Mouse (Mus musculus) forebrain, embryonic 15.5 days (tissue): ENCODE measurements at regions not wholly inside any gene's neighbourhood (a gene's known extent, or its start where the extent isn't known, plus 50 kb on each side); places are given as distances from the start of the nearest gene placed in this dataset.

Experiments used
- ATAC-seq: fragments of 200-750 bp; cut with Nextera tagmentation; replicated peaks from 2 replicates; pipeline ENCODE4 v1.8.0; 2017; ENCODE audit warnings: mild to moderate bottlenecking, moderate TSS enrichment, moderate library complexity
- H3K27ac ChIP-seq: fragments of 300-500 bp; sonication (generic); replicated peaks from 2 replicates; pipeline ENCODE4 v1.5.1; 2015; ENCODE audit warnings: mild to moderate bottlenecking, inconsistent platforms
- H3K27me3 ChIP-seq: fragments of 300-500 bp; sonication (generic); 2 replicates; pipeline ENCODE4 v1.6.1; 2015; ENCODE audit warnings: inconsistent platforms
- H3K36me3 ChIP-seq: fragments of 300-500 bp; sonication (generic); 2 replicates; pipeline ENCODE4 v1.6.1; 2015; ENCODE audit warnings: mild to moderate bottlenecking, inconsistent platforms
- H3K4me1 ChIP-seq: fragments of 300-500 bp; sonication (generic); 2 replicates; pipeline ENCODE4 v1.6.1; 2015; ENCODE audit warnings: inconsistent platforms
- H3K4me2 ChIP-seq: fragments of 300-500 bp; sonication (generic); replicated peaks from 2 replicates; pipeline ENCODE4 v1.6.1; 2015; ENCODE audit warnings: mild to moderate bottlenecking, inconsistent platforms
- H3K4me3 ChIP-seq: fragments of 300-500 bp; sonication (generic); 2 replicates; pipeline ENCODE4 v1.5.1; 2015; ENCODE audit warnings: mild to moderate bottlenecking, inconsistent platforms
- H3K9ac ChIP-seq: fragments of 300-500 bp; sonication (generic); replicated peaks from 2 replicates; pipeline ENCODE4 v1.6.1; 2015; ENCODE audit warnings: mild to moderate bottlenecking, inconsistent platforms
- H3K9me3 ChIP-seq: fragments of 300-500 bp; sonication (generic); 2 replicates; pipeline ENCODE4 v1.6.1; 2016; ENCODE audit warnings: inconsistent platforms
- WGBS: fragments of 180-500 bp; shearing (Covaris S2); methylation state at CpG from one replicate; pipeline ENCODE4 v1.1.7; 2015; ENCODE audit warnings: mixed read lengths; 5-methylcytosine and 5-hydroxymethylcytosine counted together

GRCm38 (mm10) chr13:48083807-48084206 is 177.2 kb upstream of the Id4 start:
- Histone ChIP-seq H3K9me3 (no peaks in the 10 kb centered on the region), H3K4me3 (no peak overlapping the region), H3K4me1 (no peaks in the 10 kb centered on the region), H3K4me2 (no peak overlapping the region), H3K9ac (no peak overlapping the region), H3K27ac (no peak overlapping the region), H3K27me3 (no peaks in the 10 kb centered on the region), H3K36me3 (no peaks in the 10 kb centered on the region)
- no peak for ATAC-seq

- Histone ChIP-seq H3K36me3 (no peaks in the 10 kb centered on the region), H3K4me3 (no peak overlapping the region), H3K27ac (0 out of 2 replicates have a peak overlapping the region, but pooled peaks have one; percentile 1), H3K4me2 (0 out of 2 replicates have a peak overlapping the region, but pooled peaks have one; percentile 17), H3K9ac (no peak overlapping the region), H3K4me1 (peaks cover 9% of the 10 kb centered on the region), H3K9me3 (no peaks in the 10 kb centered on the region), H3K27me3 (no peaks in the 10 kb centered on the region)
- WGBS, result 10% methylated on average over 16 of the region's 16 CpGs
- ATAC-seq, result no peak
These were observed 166.6 kb upstream of the Id4 start for GRCm38 (mm10) chr13:48094275-48095035.

- no peak overlapping the region for H3K4me3 ChIP-seq
- peak overlapping the region; percentile 16; the same call in 1 of the 2 replicates for H3K4me2 ChIP-seq
- H3K4me1 ChIP-seq, result peaks cover 31% of the 10 kb centered on the region
- H3K27me3 ChIP-seq, result no peaks in the 10 kb centered on the region
- H3K36me3 ChIP-seq, result no peaks in the 10 kb centered on the region
- no peaks in the 10 kb centered on the region for H3K9me3 ChIP-seq
- ATAC-seq, result no peak
- peak overlapping the region; percentile 64 for H3K27ac ChIP-seq
- no peak overlapping the region for H3K9ac ChIP-seq
- WGBS, result 24% methylated on average over 8 of the region's 8 CpGs
These were observed 158.9 kb upstream of the Id4 start for GRCm38 (mm10) chr13:48102156-48102555.

- H3K9ac ChIP-seq, result no peak overlapping the region
- H3K4me3 ChIP-seq, result no peak overlapping the region
- no peaks in the 10 kb centered on the region for H3K27me3 ChIP-seq
- peak overlapping the region; percentile 64 for H3K27ac ChIP-seq
- peaks cover 31% of the 10 kb centered on the region for H3K4me1 ChIP-seq
- 19% methylated on average over 7 of the region's 7 CpGs for WGBS
- no peaks in the 10 kb centered on the region for H3K9me3 ChIP-seq
- no peaks in the 10 kb centered on the region for H3K36me3 ChIP-seq
- ATAC-seq, result no peak
- H3K4me2 ChIP-seq, result peak overlapping the region; percentile 16; the same call in 1 of the 2 replicates
These were observed 158.5 kb upstream of the Id4 start for GRCm38 (mm10) chr13:48102576-48102975.

- peaks cover 31% of the 10 kb centered on the region for H3K4me1 ChIP-seq
- no peaks in the 10 kb centered on the region for H3K9me3 ChIP-seq
- no peak overlapping the region for H3K27ac ChIP-seq
- no peak for ATAC-seq
- H3K4me3 ChIP-seq, result no peak overlapping the region
- no peaks in the 10 kb centered on the region for H3K36me3 ChIP-seq
- WGBS, result 54% methylated on average over 6 of the region's 6 CpGs
- no peak overlapping the region for H3K4me2 ChIP-seq
- no peaks in the 10 kb centered on the region for H3K27me3 ChIP-seq
- H3K9ac ChIP-seq, result no peak overlapping the region
These were observed 156.3 kb upstream of the Id4 start for GRCm38 (mm10) chr13:48104766-48105165.

- H3K36me3 ChIP-seq, result no peaks in the 10 kb centered on the region
- H3K9ac ChIP-seq, result no peak overlapping the region
- no peaks in the 10 kb centered on the region for H3K9me3 ChIP-seq
- no peak overlapping the region for H3K4me3 ChIP-seq
- H3K4me2 ChIP-seq, result peak overlapping the region; percentile 28
- peaks cover 28% of the 10 kb centered on the region for H3K4me1 ChIP-seq
- 8% methylated on average over 5 of the region's 5 CpGs for WGBS
- H3K27me3 ChIP-seq, result no peaks in the 10 kb centered on the region
- ATAC-seq, result peak; percentile 29; the same call in 1 of the 2 replicates
- H3K27ac ChIP-seq, result 0 out of 2 replicates have a peak overlapping the region, but pooled peaks have one; percentile 4
These were observed 154.1 kb upstream of the Id4 start for GRCm38 (mm10) chr13:48106946-48107345.

GRCm38 (mm10) chr13:48115890-48116289 is 145.1 kb upstream of the Id4 start:
- Histone ChIP-seq H3K9ac (no peak overlapping the region), H3K36me3 (0 out of 2 replicates have a peak, but pooled peaks cover 2% of the 10 kb centered on the region), H3K27ac (no peak overlapping the region), H3K27me3 (no peaks in the 10 kb centered on the region), H3K4me1 (no peaks in the 10 kb centered on the region), H3K9me3 (0 out of 2 replicates have a peak, but pooled peaks cover 3% of the 10 kb centered on the region), H3K4me3 (no peak overlapping the region), H3K4me2 (no peak overlapping the region)
- ATAC-seq, result no peak
- 94% methylated on average over 7 of the region's 7 CpGs for WGBS

GRCm38 (mm10) chr13:48126582-48126981 is 134.4 kb upstream of the Id4 start:
- no peaks in the 10 kb centered on the region for H3K36me3 ChIP-seq
- H3K9ac ChIP-seq, result no peak overlapping the region
- H3K4me2 ChIP-seq, result no peak overlapping the region
- no peaks in the 10 kb centered on the region for H3K27me3 ChIP-seq
- no peak overlapping the region for H3K4me3 ChIP-seq
- peak; percentile 54; the same call in 1 of the 2 replicates for ATAC-seq
- H3K4me1 ChIP-seq, result peaks cover 23% of the 10 kb centered on the region
- 20% methylated on average over 6 of the region's 6 CpGs for WGBS
- no peaks in the 10 kb centered on the region for H3K9me3 ChIP-seq
- 0 out of 2 replicates have a peak overlapping the region, but pooled peaks have one; percentile 26 for H3K27ac ChIP-seq

GRCm38 (mm10) chr13:48130724-48131123 is 130.3 kb upstream of the Id4 start:
- H3K9me3 ChIP-seq, result no peaks in the 10 kb centered on the region
- peak overlapping the region; percentile 34 for H3K4me2 ChIP-seq
- no peak overlapping the region for H3K9ac ChIP-seq
- WGBS, result under 1% methylated on average over 17 of the region's 17 CpGs
- no peaks in the 10 kb centered on the region for H3K36me3 ChIP-seq
- no peaks in the 10 kb centered on the region for H3K27me3 ChIP-seq
- peak overlapping the region; percentile 61 for H3K27ac ChIP-seq
- H3K4me3 ChIP-seq, result peak overlapping the region; percentile 20
- peak; percentile 92 for ATAC-seq
- H3K4me1 ChIP-seq, result peaks cover 34% of the 10 kb centered on the region

GRCm38 (mm10) chr13:48131681-48132080 is 129.3 kb upstream of the Id4 start:
- WGBS, result 8% methylated on average over 5 of the region's 5 CpGs
- H3K4me2 ChIP-seq, result no peak overlapping the region

GRCm38 (mm10) chr13:48145976-48146375 is 115.1 kb upstream of the Id4 start:
- H3K27ac ChIP-seq, result no peak overlapping the region
- H3K9ac ChIP-seq, result no peak overlapping the region
- no peaks in the 10 kb centered on the region for H3K9me3 ChIP-seq
- no peaks in the 10 kb centered on the region for H3K4me1 ChIP-seq
- no peaks in the 10 kb centered on the region for H3K27me3 ChIP-seq
- no peak overlapping the region for H3K4me2 ChIP-seq
- no peaks in the 10 kb centered on the region for H3K36me3 ChIP-seq
- WGBS, result 75% methylated on average over 5 of the region's 5 CpGs
- H3K4me3 ChIP-seq, result no peak overlapping the region
- ATAC-seq, result no peak

More at GRCm38 (mm10) chr13:48131681-48132080, 129.3 kb upstream of the Id4 start:
- Histone ChIP-seq H3K4me3 (no peak overlapping the region), H3K9ac (no peak overlapping the region), H3K36me3 (no peaks in the 10 kb centered on the region), H3K27ac (peak overlapping the region; percentile 67), H3K9me3 (no peaks in the 10 kb centered on the region), H3K4me1 (peaks cover 34% of the 10 kb centered on the region), H3K27me3 (no peaks in the 10 kb centered on the region)
- no peak; the same call in 1 of the 2 replicates for ATAC-seq

GRCm38 (mm10) chr13:48147061-48147460 is 114.0 kb upstream of the Id4 start:
- no peak overlapping the region for H3K27ac ChIP-seq
- H3K4me1 ChIP-seq, result no peaks in the 10 kb centered on the region
- H3K9ac ChIP-seq, result no peak overlapping the region
- 68% methylated on average over 7 of the region's 7 CpGs for WGBS
- no peaks in the 10 kb centered on the region for H3K9me3 ChIP-seq
- no peaks in the 10 kb centered on the region for H3K27me3 ChIP-seq
- ATAC-seq, result no peak
- no peak overlapping the region for H3K4me3 ChIP-seq
- no peak overlapping the region for H3K4me2 ChIP-seq
- no peaks in the 10 kb centered on the region for H3K36me3 ChIP-seq
